Comparison of ENCODE assay signal across 7 mouse cellular contexts in genomic region chr1:88134457-88135011, GRCm38 (mm10). TPM values are rescaled to one million over a fixed set of nuclear protein-coding genes. Genes with fewer than 3 reads are reported as not detected.
DNase-seq lines count a peak whose midpoint lies in the region; ATAC-seq and TF ChIP-seq lines count a peak whose summit lies in the region.
"Not testable (repeated sequence)": the region's sequence is repeated elsewhere in the genome, so short reads cannot be mapped to it uniquely, and the experiment has no call there.

TSS of gene Ugt1a6a (plus strand) at chr1:88134809.

- not testable (repeated sequence) for TF ChIP-seq CTCF in liver, postnatal 0 days (IDR thresholded peaks at IDR 0.05; ENCODE audit: low read depth); small intestine, adult 2 months (IDR thresholded peaks at IDR 0.05; ENCODE audit: extremely low read depth, insufficient read length, insufficient replicate concordance, low read depth, low read length)

- not testable (repeated sequence) for H3K36me3 ChIP-seq in forebrain, embryonic 12.5 days (replicated peaks); liver, postnatal 0 days (replicated peaks; ENCODE audit: insufficient read depth, low read length); midbrain, embryonic 12.5 days; small intestine, adult 2 months (ENCODE audit: control insufficient read depth, insufficient read depth, low read length)

- not testable (repeated sequence) for TF ChIP-seq EP300 in liver, postnatal 0 days (IDR thresholded peaks at IDR 0.05; ENCODE audit: low read depth)

- DNase-seq in adrenal gland, postnatal 10 days, result peak; percentile 51
- DNase-seq in heart, postnatal 10 days, result peak; percentile 20 to 22
- DNase-seq in kidney, adult 9 months, result peak; percentile 59
- DNase-seq in liver, postnatal 0 days, result not testable (repeated sequence)

- not testable (repeated sequence) for ATAC-seq in forebrain, embryonic 12.5 days (ENCODE audit: low FRiP score); midbrain, embryonic 12.5 days (ENCODE audit: low FRiP score, low read depth)
- peak; percentile 46 for ATAC-seq in liver, postnatal 0 days

- H3K4me3 ChIP-seq in forebrain, embryonic 12.5 days (replicated peaks); liver, postnatal 0 days (ENCODE audit: low read depth, low read length); midbrain, embryonic 12.5 days; small intestine, adult 2 months (ENCODE audit: low read depth, low read length): not testable (repeated sequence)

- WGBS in forebrain, embryonic 12.5 days, result 37% methylated on average over 5 of the region's 5 CpGs
- WGBS in liver, postnatal 0 days (ENCODE audit: insufficient replicate concordance), result 12% methylated on average over 5 of the region's 5 CpGs
- WGBS in midbrain, embryonic 12.5 days, result 48% methylated on average over 5 of the region's 5 CpGs
- 6% methylated on average over 5 of the region's 5 CpGs for WGBS in small intestine, adult 2 months

- TF ChIP-seq POLR2A in small intestine, adult 2 months (IDR thresholded peaks at IDR 0.05; ENCODE audit: low read depth, low read length), result not testable (repeated sequence)

- H3K27ac ChIP-seq in forebrain, embryonic 12.5 days, result 0 out of 2 replicates have a peak within 1 kb of the TSS, but pooled peaks have one; percentile 37
- H3K27ac ChIP-seq in liver, postnatal 0 days (ENCODE audit: low read depth), result peak within 1 kb of the TSS; percentile 34; the same call in 1 of the 2 replicates
- H3K27ac ChIP-seq in midbrain, embryonic 12.5 days (replicated peaks), result 0 out of 2 replicates have a peak within 1 kb of the TSS, but pooled peaks have one; percentile 3
- H3K27ac ChIP-seq in small intestine, adult 2 months (ENCODE audit: insufficient read depth, low read depth, low read length), result peak within 1 kb of the TSS; percentile 64

- H3K27me3 ChIP-seq in forebrain, embryonic 12.5 days; liver, postnatal 0 days (ENCODE audit: insufficient read depth, low read length); midbrain, embryonic 12.5 days; small intestine, adult 2 months (ENCODE audit: control insufficient read depth, insufficient read depth, low read length): not testable (repeated sequence)

- not testable (repeated sequence) for H3K9ac ChIP-seq in forebrain, embryonic 12.5 days; liver, postnatal 0 days (replicated peaks); midbrain, embryonic 12.5 days (replicated peaks)

- H3K4me2 ChIP-seq in forebrain, embryonic 12.5 days; liver, postnatal 0 days (ENCODE audit: low read depth, low read length); midbrain, embryonic 12.5 days (replicated peaks): not testable (repeated sequence)

- intact Hi-C loops in heart, postnatal 10 days (cut with DNase I), result not testable (repeated sequence)

- not testable (repeated sequence) for H3K9me3 ChIP-seq in forebrain, embryonic 12.5 days; liver, postnatal 0 days (ENCODE audit: low read length); midbrain, embryonic 12.5 days

- not testable (repeated sequence) for H3K4me1 ChIP-seq in forebrain, embryonic 12.5 days; midbrain, embryonic 12.5 days
- peaks cover 17% of the 10 kb centered on the region for H3K4me1 ChIP-seq in liver, postnatal 0 days (ENCODE audit: insufficient read depth)
- peaks cover 16% of the 10 kb centered on the region; the same call in 1 of the 2 replicates for H3K4me1 ChIP-seq in small intestine, adult 2 months (ENCODE audit: control insufficient read depth, insufficient read depth, insufficient read length, low read length)

RNA-seq across cellular contexts. Expression of gene Ugt1a6a, which starts in this region (rescaled TPM):
- total RNA-seq in adrenal gland, postnatal 10 days (2021), result 10 to 100 TPM in 1 of 2 experiments, 1 to 10 TPM in 1; 9.1 to 14.0 TPM
- 0.44 and 0.93 TPM in 2 replicates for polyA plus RNA-seq in forebrain, embryonic 12.5 days (2016; fragmentation: Nextera tagmentation; extraction: Ambion mirVana)
- 1 to 10 TPM; 2.2 to 2.7 TPM for total RNA-seq in heart, postnatal 10 days (2021)
- polyA plus RNA-seq in liver, postnatal 0 days (2015; fragmentation: Nextera tagmentation; extraction: Ambion mirVana), result 27.7 and 28.5 TPM in 2 replicates
- 0.58 and 0.61 TPM in 2 replicates for polyA plus RNA-seq in midbrain, embryonic 12.5 days (2016; fragmentation: Nextera tagmentation; extraction: Ambion mirVana)
- 2.1 and 12.2 TPM in 2 replicates for polyA plus RNA-seq in small intestine, adult 2 months (2012; rRNA removed)

Comparison
In these comparisons a context has a peak if more than half of its experiments do, and no peak if none do; other contexts are left out.
1. H3K27ac ChIP-seq: peak in every context shown above with its lines; median percentile 64 in small intestine, adult 2 months; 37 in forebrain, embryonic 12.5 days; 34 in liver, postnatal 0 days; 3 in midbrain, embryonic 12.5 days.